Mouse (Mus musculus) heart, embryonic 11.5 days (tissue): ENCODE measurements around the gene AI593442. TPM values are rescaled to one million over a fixed set of nuclear protein-coding genes. Genes with fewer than 3 reads are reported as not detected.

Experiments used
- ATAC-seq: fragments of 200-750 bp; cut with Nextera tagmentation; replicated peaks from 2 replicates; pipeline ENCODE4 v1.8.0; 2017; ENCODE audit warnings: moderate library complexity; ENCODE audit not compliant: insufficient number of reproducible peaks, low FRiP score, low TSS enrichment
- H3K27ac ChIP-seq: fragments of 300-500 bp; sonication (generic); 2 replicates; pipeline ENCODE4 v1.5.1; 2014; ENCODE audit warnings: mild to moderate bottlenecking, low read depth, low read length
- H3K27me3 ChIP-seq: fragments of 300-500 bp; sonication (generic); 2 replicates; pipeline ENCODE4 v1.6.1; 2014; ENCODE audit warnings: mild to moderate bottlenecking, low read length, mixed read lengths; ENCODE audit not compliant: control insufficient read depth, insufficient read depth
- H3K36me3 ChIP-seq: fragments of 300-500 bp; sonication (generic); 2 replicates; pipeline ENCODE4 v1.6.1; 2014; ENCODE audit warnings: mild to moderate bottlenecking, low read length, moderate library complexity, mixed read lengths; ENCODE audit not compliant: control insufficient read depth, insufficient read depth
- H3K4me1 ChIP-seq: fragments of 300-500 bp; sonication (generic); 2 replicates; pipeline ENCODE4 v1.6.1; 2014; ENCODE audit warnings: low read length; ENCODE audit not compliant: control insufficient read depth, insufficient read depth
- H3K4me2 ChIP-seq: fragments of 300-500 bp; sonication (generic); 2 replicates; pipeline ENCODE4 v1.6.1; 2014; ENCODE audit warnings: mild to moderate bottlenecking, moderate library complexity
- H3K4me3 ChIP-seq: fragments of 300-500 bp; sonication (generic); 2 replicates; pipeline ENCODE4 v1.5.1; 2014; ENCODE audit warnings: low read depth, low read length
- H3K9ac ChIP-seq: fragments of 300-500 bp; sonication (generic); 2 replicates; pipeline ENCODE4 v1.6.1; 2014; ENCODE audit warnings: mild to moderate bottlenecking, low read depth, low read length, moderate library complexity
- H3K9me3 ChIP-seq: fragments of 300-500 bp; sonication (generic); replicated peaks from 2 replicates; pipeline ENCODE4 v1.6.1; 2016; ENCODE audit warnings: low read length; ENCODE audit not compliant: control insufficient read depth
- WGBS: fragments of 180-500 bp; shearing (Covaris S2); extraction: QIAGEN DNeasy Blood & Tissue Kit; methylation state at CpG from one replicate; pipeline ENCODE4 v1.1.7; 2014; ENCODE audit not compliant: insufficient replicate concordance; 5-methylcytosine and 5-hydroxymethylcytosine counted together
- polyA plus RNA-seq: library from polyadenylated mRNA; unstranded; fragments of >200 nt; fragmentation: Nextera tagmentation; extraction: Ambion mirVana; gene quantifications from 2 replicates; pipeline ENCODE4 v1.2.1, GENCODE M21; 2014

AI593442 gene
- polyA plus RNA-seq, 1 experiment from 2014 or later, result 0.10 TPM

DNA sequence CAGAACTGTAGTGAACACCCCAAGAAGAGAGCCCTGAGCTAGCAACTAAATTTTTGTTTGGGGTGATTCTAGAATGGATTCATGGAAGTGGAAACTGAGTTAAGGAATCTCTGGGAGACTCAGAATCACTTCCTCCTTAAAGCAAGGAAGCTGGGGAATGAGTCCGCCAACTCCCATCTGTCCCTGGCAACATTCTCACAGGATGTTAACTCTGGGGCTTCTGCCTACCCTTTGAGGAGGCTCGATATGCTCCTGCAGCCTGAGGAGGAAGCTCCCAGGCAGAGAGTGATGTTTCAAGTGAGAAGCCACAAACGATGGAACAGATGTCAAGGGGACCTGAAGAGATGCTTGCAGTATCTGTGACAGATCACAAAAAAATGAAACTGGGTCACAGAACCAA, 18.2 kb downstream of the AI593442 start:
- H3K27me3 ChIP-seq, result no peaks in the 10 kb centered on the region
- H3K4me3 ChIP-seq, result no peak overlapping the region
- no peak for ATAC-seq
- no peaks in the 10 kb centered on the region for H3K4me1 ChIP-seq
- no peaks in the 10 kb centered on the region for H3K36me3 ChIP-seq
- H3K9ac ChIP-seq, result no peak overlapping the region
- no peak overlapping the region for H3K4me2 ChIP-seq
- no peaks in the 10 kb centered on the region for H3K9me3 ChIP-seq
- H3K27ac ChIP-seq, result no peak overlapping the region
- WGBS, result 64% methylated on average over 3 of the region's 3 CpGs

DNA sequence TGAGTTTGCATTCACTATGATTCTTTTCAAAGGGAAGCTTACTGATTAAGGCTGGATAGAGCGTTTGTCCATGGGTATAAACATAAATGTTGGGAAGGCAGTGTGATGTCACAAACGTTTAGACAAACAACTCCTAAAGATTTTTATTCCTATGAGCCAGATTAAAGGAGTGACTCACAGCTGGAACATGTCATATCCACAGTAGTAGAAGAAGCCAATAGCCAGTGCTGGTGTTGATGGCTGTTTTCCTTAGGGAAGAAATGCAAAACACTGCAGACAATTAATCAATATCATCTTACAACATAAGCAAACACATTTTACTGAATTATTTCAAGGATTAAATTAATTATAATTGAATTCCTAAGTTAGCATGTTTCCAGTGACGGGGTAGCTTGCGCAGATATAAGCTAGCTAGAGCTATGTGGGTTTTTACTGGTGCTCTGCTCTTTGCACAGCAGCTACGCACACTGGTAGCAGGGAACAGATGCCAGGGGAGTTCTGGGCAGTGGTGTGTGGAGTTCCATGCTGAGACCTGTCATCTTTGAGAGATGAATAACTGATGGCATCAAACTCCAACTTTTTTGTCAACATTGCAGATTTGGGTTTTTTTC, 29.1 kb downstream of the AI593442 start:
- Histone ChIP-seq H3K9me3 (no peaks in the 10 kb centered on the region), H3K36me3 (no peaks in the 10 kb centered on the region), H3K4me1 (no peaks in the 10 kb centered on the region), H3K4me3 (no peak overlapping the region), H3K27me3 (no peaks in the 10 kb centered on the region), H3K9ac (no peak overlapping the region), H3K27ac (no peak overlapping the region), H3K4me2 (no peak overlapping the region)
- ATAC-seq, result no peak
- WGBS, result 73% methylated on average over 5 of the region's 5 CpGs

DNA sequence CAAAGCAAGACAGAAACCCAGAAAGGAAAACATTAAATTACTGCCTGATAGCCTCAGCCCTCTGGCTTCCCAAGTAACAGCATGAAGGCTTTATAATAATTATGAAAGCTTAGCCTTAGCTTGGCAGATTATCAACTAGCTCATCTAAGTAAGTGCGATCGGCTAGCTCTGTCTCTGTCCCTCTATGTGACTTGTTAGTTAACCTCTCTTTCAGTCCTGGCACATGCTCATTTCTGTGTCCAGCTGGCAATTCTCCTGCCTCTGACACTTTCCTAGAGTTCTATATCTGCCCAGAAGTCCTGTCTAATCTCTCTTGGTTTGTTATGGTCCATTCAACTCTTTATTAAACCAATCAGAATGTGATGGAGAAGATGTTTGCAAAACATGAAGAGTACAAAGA, 34.3 kb downstream of the AI593442 start:
- H3K36me3 ChIP-seq, result no peaks in the 10 kb centered on the region
- no peak overlapping the region for H3K4me2 ChIP-seq
- no peaks in the 10 kb centered on the region for H3K27me3 ChIP-seq
- H3K9ac ChIP-seq, result no peak overlapping the region
- WGBS, result 87% methylated on average over 2 of the region's 2 CpGs
- H3K4me3 ChIP-seq, result no peak overlapping the region
- H3K27ac ChIP-seq, result no peak overlapping the region
- H3K9me3 ChIP-seq, result no peaks in the 10 kb centered on the region
- no peaks in the 10 kb centered on the region for H3K4me1 ChIP-seq
- ATAC-seq, result no peak

DNA sequence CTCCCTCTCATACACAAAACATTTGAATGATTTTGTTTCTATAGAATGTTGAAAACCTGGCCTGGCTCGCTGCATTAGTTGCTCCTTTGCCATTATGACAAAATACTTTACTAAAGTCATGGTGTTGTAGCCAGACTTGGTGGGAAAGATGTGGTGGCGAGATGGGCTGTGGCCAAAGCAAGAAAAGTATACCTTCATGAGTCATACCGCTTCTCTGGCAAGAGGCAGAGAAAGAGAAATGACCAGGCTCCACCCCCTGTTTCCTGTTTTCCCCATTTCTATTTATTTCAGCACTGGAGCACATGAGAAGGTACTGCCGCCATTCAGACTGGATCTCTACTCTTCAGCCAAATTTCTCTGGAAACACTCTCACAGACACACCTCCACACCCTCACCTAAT, 35.0 kb downstream of the AI593442 start:
- Histone ChIP-seq H3K27me3 (no peaks in the 10 kb centered on the region), H3K9me3 (no peaks in the 10 kb centered on the region), H3K36me3 (no peaks in the 10 kb centered on the region), H3K27ac (no peak overlapping the region), H3K9ac (no peak overlapping the region), H3K4me3 (no peak overlapping the region), H3K4me2 (no peak overlapping the region), H3K4me1 (no peaks in the 10 kb centered on the region)
- 55% methylated on average over 4 of the region's 4 CpGs for WGBS
- no peak for ATAC-seq

DNA sequence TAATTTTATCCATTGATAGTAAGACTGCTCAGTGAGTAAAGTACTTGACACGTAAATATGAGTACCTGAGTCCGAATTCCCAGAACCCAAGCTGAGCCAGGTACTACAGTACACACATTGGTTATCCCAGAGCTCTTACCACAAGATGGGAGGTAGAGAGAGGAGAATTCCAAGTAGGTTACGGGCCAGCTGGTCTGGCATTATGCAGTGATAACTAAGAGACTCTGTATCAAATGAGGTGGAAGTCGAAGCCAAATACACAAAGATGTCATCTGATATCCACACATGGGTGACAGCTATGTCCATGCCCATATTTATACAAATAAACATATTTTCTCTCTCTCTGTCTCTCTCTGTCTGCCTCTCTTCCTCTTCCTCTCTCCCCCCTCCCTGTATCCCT, 35.4 kb downstream of the AI593442 start:
- WGBS, result 81% methylated on average over 4 of the region's 4 CpGs
- H3K9me3 ChIP-seq, result no peaks in the 10 kb centered on the region
- no peak overlapping the region for H3K27ac ChIP-seq
- H3K4me1 ChIP-seq, result no peaks in the 10 kb centered on the region
- no peaks in the 10 kb centered on the region for H3K36me3 ChIP-seq
- no peak overlapping the region for H3K9ac ChIP-seq
- H3K4me2 ChIP-seq, result no peak overlapping the region
- ATAC-seq, result no peak
- no peak overlapping the region for H3K4me3 ChIP-seq
- H3K27me3 ChIP-seq, result no peaks in the 10 kb centered on the region

DNA sequence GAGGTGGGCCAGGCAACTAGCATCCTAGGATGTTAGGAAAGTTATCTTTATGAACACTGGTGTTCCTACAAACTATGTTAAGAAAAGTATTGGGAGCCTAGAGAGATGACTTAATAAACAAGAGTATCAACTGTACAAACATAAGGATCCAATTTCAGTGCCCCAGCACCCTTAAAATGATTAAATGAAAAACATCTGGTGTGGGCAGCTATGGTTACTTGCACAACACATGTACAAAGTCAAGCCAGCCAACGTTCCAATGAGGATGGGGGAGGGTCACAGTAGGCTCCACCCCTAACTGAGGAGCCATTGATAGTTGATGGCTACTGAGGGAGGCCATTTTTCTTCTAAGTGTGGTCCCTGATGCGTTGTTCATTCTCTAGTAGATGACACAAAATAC, 43.6 kb downstream of the AI593442 start:
- no peak overlapping the region for H3K27ac ChIP-seq
- WGBS, result 65% methylated on average over 2 of the region's 2 CpGs
- ATAC-seq, result no peak

DNA sequence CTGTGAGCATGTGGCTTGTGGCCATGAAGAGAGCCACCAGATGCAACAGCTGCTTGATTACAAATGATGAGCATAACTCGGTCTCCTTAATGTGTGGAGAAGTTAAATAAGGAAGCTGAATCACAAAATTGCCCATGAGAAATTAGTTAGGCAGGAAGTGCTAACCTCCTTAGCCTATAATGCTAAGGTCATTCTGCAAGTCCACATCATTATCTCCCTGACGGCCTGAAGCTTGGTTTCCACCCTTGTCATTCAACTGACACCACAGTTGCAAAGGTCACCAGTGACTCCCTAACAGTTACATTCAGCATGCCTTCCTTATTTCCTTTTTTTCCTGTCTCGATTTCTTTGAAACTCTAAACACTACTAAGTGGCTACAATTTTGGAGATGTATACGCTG, 55.7 kb downstream of the AI593442 start:
- Histone ChIP-seq H3K4me1 (no peaks in the 10 kb centered on the region), H3K27me3 (no peaks in the 10 kb centered on the region), H3K27ac (no peak overlapping the region), H3K36me3 (no peaks in the 10 kb centered on the region), H3K9me3 (no peaks in the 10 kb centered on the region), H3K4me3 (no peak overlapping the region), H3K4me2 (no peak overlapping the region), H3K9ac (no peak overlapping the region)
- 73% methylated on average over 4 of the region's 4 CpGs for WGBS
- ATAC-seq, result no peak

More for the DNA sequence above, 43.6 kb downstream of the AI593442 start:
- no peaks in the 10 kb centered on the region for H3K4me1 ChIP-seq
- no peak overlapping the region for H3K9ac ChIP-seq
- no peak overlapping the region for H3K4me3 ChIP-seq
- H3K27me3 ChIP-seq, result no peaks in the 10 kb centered on the region
- no peaks in the 10 kb centered on the region for H3K36me3 ChIP-seq
- H3K4me2 ChIP-seq, result no peak overlapping the region
- H3K9me3 ChIP-seq, result no peaks in the 10 kb centered on the region
